Mouse (Mus musculus) hindbrain, postnatal 0 days (tissue): ENCODE measurements around the gene Agpat1. TPM values are rescaled to one million over a fixed set of nuclear protein-coding genes. Genes with fewer than 3 reads are reported as not detected.

ENCODE experiments used
- ATAC-seq: fragments of 200-750 bp; cut with Nextera tagmentation; 2 replicates; pipeline ENCODE4 v1.8.0; 2017; ENCODE audit warnings: mild to moderate bottlenecking, moderate TSS enrichment, moderate library complexity
- DNase-seq: peaks from one replicate; pipeline ENCODE4 v3.0.0-alpha.2; 2015; ENCODE audit warnings: low spot score
- H3K27ac ChIP-seq: fragments of 300-500 bp; sonication (generic); 2 replicates; pipeline ENCODE4 v1.5.1; 2014; ENCODE audit warnings: mild to moderate bottlenecking
- H3K27me3 ChIP-seq: fragments of 300-500 bp; sonication (generic); 2 replicates; pipeline ENCODE4 v1.6.1; 2014; ENCODE audit warnings: low read length, mixed read lengths; ENCODE audit not compliant: insufficient read depth
- H3K36me3 ChIP-seq: fragments of 300-500 bp; sonication (generic); 2 replicates; pipeline ENCODE4 v1.6.1; 2014; ENCODE audit warnings: low read length, mixed read lengths; ENCODE audit not compliant: insufficient read depth
- H3K4me1 ChIP-seq: fragments of 300-500 bp; sonication (generic); 2 replicates; pipeline ENCODE4 v1.6.1; 2014; ENCODE audit warnings: antibody characterized with exemption, low read length, mixed read lengths; ENCODE audit not compliant: insufficient read depth
- H3K4me2 ChIP-seq: fragments of 300-500 bp; sonication (generic); 2 replicates; pipeline ENCODE4 v1.6.1; 2014; ENCODE audit warnings: low read depth, mild to moderate bottlenecking, low read length, moderate library complexity, mixed read lengths
- H3K4me3 ChIP-seq: fragments of 300-500 bp; sonication (generic); 2 replicates; pipeline ENCODE4 v1.5.1; 2014; ENCODE audit warnings: low read length
- H3K9ac ChIP-seq: fragments of 300-500 bp; sonication (generic); replicated peaks from 2 replicates; pipeline ENCODE4 v1.6.1; 2014; ENCODE audit warnings: mild to moderate bottlenecking, low read length, moderate library complexity, mixed read lengths
- H3K9me3 ChIP-seq: fragments of 300-500 bp; sonication (generic); 2 replicates; pipeline ENCODE4 v1.6.1; 2016; ENCODE audit warnings: low read length, mixed read lengths
- CTCF ChIP-seq: IDR thresholded peaks from 2 replicates; pipeline ENCODE4 v1.5.1; 2016; ENCODE audit warnings: antibody characterized with exemption, control low read depth, low read depth
- WGBS: fragments of 180-500 bp; shearing (Covaris S2); extraction: QIAGEN DNeasy Blood & Tissue Kit; methylation state at CpG from one replicate; pipeline ENCODE4 v1.1.7; 2014; 5-methylcytosine and 5-hydroxymethylcytosine counted together
- polyA plus RNA-seq: library from polyadenylated mRNA; unstranded; fragments of >200 nt; fragmentation: Nextera tagmentation; extraction: Ambion mirVana; gene quantifications from 2 replicates; pipeline ENCODE4 v1.2.1, GENCODE M21; 2015
- total RNA-seq: library from RNA; depleted of rRNA; stranded (reverse); fragments of >200 nt; gene quantifications from 2 replicates; pipeline ENCODE4 v1.2.3, GENCODE M21; 2014

The Agpat1 gene
- total and polyA plus RNA-seq, 2 experiments from 2014 or later = 98.4 to 322 TPM

DNA sequence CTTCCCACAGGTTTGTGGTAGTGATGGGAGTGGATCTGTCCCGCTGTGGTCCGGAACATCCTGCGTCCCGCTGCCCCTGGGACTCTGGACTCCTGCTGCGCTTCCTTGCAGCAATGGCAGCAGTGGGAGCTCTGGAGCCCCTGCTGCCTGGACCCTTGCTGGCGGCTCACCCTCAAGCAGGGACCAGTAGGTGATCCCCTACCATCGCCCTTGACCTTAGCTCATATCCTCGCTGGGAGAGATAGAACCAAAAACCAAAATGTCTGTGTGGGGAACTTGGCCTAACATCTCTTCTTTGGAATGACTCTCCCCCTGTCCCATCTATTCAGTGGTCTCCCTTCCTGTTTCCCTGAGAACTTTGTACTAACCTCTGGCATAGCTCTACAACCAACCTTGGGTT is 20.2 kb upstream of the Agpat1 start:
- no peak overlapping the region for H3K4me2 ChIP-seq
- DNase-seq (no peak), ATAC-seq (no peak)
- no peaks in the 10 kb centered on the region for H3K27me3 ChIP-seq
- 90% methylated on average over 8 of the region's 8 CpGs for WGBS
- no peaks in the 10 kb centered on the region for H3K9me3 ChIP-seq
- H3K4me1 ChIP-seq = no peaks in the 10 kb centered on the region
- H3K36me3 ChIP-seq = no peaks in the 10 kb centered on the region
- TF ChIP-seq CTCF = no peak
- no peak overlapping the region for H3K27ac ChIP-seq
- no peak overlapping the region for H3K9ac ChIP-seq
- H3K4me3 ChIP-seq = no peak overlapping the region

DNA sequence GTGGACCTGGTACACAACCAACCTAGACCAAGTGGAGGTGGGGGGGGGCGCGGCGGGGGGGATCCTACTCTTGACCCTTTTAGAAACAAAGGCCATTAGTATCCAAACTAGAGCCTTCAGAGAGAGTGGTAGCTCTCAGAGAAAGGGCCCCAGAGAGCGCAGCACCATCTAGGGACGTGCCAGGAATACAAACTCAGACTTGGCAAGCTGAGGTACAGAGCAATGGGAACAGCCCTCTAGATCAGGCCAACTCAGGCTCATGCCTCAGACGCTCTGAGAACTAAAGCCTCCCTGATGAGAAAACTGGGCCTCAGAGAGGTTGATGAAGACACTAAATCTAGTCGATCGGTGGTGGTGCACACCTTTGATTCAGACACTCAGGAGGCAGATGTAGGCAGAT is 18.9 kb upstream of the Agpat1 start:
- Histone ChIP-seq H3K4me1 (no peaks in the 10 kb centered on the region), H3K27ac (peak overlapping the region; percentile 91; the same call in 1 of the 2 replicates), H3K4me2 (no peak overlapping the region), H3K9me3 (no peaks in the 10 kb centered on the region), H3K4me3 (no peak overlapping the region), H3K36me3 (no peaks in the 10 kb centered on the region), H3K27me3 (no peaks in the 10 kb centered on the region), H3K9ac (no peak overlapping the region)
- ATAC-seq (no peak), DNase-seq (no peak)
- TF ChIP-seq CTCF = no peak
- WGBS = 76% methylated on average over 8 of the region's 8 CpGs

GRCm38 (mm10) chr17:34585877-34586771 is 17.9 kb upstream of the Agpat1 start:
- TF ChIP-seq CTCF = no peak
- H3K4me1 ChIP-seq = peaks cover 7% of the 10 kb centered on the region
- H3K27ac ChIP-seq = peak overlapping the region; percentile 91
- H3K27me3 ChIP-seq = no peaks in the 10 kb centered on the region
- peak overlapping the region; percentile 52 for H3K4me3 ChIP-seq
- H3K4me2 ChIP-seq = peak overlapping the region; percentile 86
- H3K36me3 ChIP-seq = no peaks in the 10 kb centered on the region
- peak; percentile 2 for ATAC-seq
- H3K9ac ChIP-seq = peak overlapping the region; percentile 68
- WGBS = 11% methylated on average over 32 of the region's 32 CpGs
- H3K9me3 ChIP-seq = no peaks in the 10 kb centered on the region
- peak; percentile 60 for DNase-seq

- peak overlapping the region; percentile 86 for H3K4me2 ChIP-seq
- DNase-seq (peak; percentile 93), ATAC-seq (peak; percentile 87)
- under 1% methylated on average over 38 of the region's 38 CpGs for WGBS
- H3K27ac ChIP-seq = peak overlapping the region; percentile 91
- no peaks in the 10 kb centered on the region for H3K27me3 ChIP-seq
- H3K4me1 ChIP-seq = peaks cover 13% of the 10 kb centered on the region
- no peaks in the 10 kb centered on the region for H3K9me3 ChIP-seq
- no peaks in the 10 kb centered on the region for H3K36me3 ChIP-seq
- no peak for TF ChIP-seq CTCF
- peak overlapping the region; percentile 52 for H3K4me3 ChIP-seq
- H3K9ac ChIP-seq = peak overlapping the region; percentile 68
These were observed 17.2 kb upstream of the Agpat1 start for GRCm38 (mm10) chr17:34586796-34587422.

GRCm38 (mm10) chr17:34587423-34587811 is 16.6 kb upstream of the Agpat1 start:
- Histone ChIP-seq H3K9ac (peak overlapping the region; percentile 68), H3K27ac (peak overlapping the region; percentile 91), H3K4me1 (peaks cover 13% of the 10 kb centered on the region), H3K27me3 (no peaks in the 10 kb centered on the region), H3K4me2 (peak overlapping the region; percentile 86), H3K4me3 (peak overlapping the region; percentile 52), H3K36me3 (no peaks in the 10 kb centered on the region), H3K9me3 (no peaks in the 10 kb centered on the region)
- no peak for TF ChIP-seq CTCF
- DNase-seq = peak; percentile 99
- peak; percentile 88 for ATAC-seq
- under 1% methylated on average over 49 of the region's 50 CpGs for WGBS

DNA sequence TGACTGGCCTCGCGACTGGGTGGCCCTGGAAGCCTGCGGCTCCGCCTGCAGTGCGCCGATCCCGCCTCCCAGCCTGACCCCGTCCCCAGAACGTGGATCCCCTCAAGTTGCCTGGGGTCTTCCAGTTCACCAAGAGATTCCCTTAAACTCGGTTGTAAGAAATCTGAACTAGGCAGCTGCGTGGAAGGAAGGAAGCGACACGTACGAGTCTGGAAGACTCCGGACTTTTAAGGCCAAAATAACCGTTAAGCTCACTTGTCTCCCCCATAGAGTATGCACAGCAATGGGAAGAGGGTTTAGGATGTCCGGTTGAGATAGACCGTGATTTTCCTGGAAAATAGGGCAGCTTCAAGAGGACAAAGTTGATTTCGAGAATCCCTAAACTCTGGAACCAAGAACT is 16.2 kb upstream of the Agpat1 start:
- no peaks in the 10 kb centered on the region for H3K36me3 ChIP-seq
- peak overlapping the region; percentile 86 for H3K4me2 ChIP-seq
- H3K4me1 ChIP-seq = peaks cover 14% of the 10 kb centered on the region
- peak overlapping the region; percentile 91 for H3K27ac ChIP-seq
- H3K27me3 ChIP-seq = no peaks in the 10 kb centered on the region
- 4% methylated on average over 19 of the region's 19 CpGs for WGBS
- peak overlapping the region; percentile 52 for H3K4me3 ChIP-seq
- ATAC-seq (no peak), DNase-seq (no peak)
- H3K9me3 ChIP-seq = no peaks in the 10 kb centered on the region
- no peak for TF ChIP-seq CTCF
- H3K9ac ChIP-seq = peak overlapping the region; percentile 68
